Mouse (Mus musculus) telencephalon, adult 2 months (tissue): ENCODE results near the gene Gm36079.
"Not testable (repeated sequence)": the region's sequence is repeated elsewhere in the genome, so short reads cannot be mapped to it uniquely, and the experiment has no call there.

Source experiments
- DNase-seq: peaks from one replicate; pipeline ENCODE4 v3.0.0-alpha.2; 2011; ENCODE audit warnings: low read depth, low spot score

The Gm36079 gene

DNA sequence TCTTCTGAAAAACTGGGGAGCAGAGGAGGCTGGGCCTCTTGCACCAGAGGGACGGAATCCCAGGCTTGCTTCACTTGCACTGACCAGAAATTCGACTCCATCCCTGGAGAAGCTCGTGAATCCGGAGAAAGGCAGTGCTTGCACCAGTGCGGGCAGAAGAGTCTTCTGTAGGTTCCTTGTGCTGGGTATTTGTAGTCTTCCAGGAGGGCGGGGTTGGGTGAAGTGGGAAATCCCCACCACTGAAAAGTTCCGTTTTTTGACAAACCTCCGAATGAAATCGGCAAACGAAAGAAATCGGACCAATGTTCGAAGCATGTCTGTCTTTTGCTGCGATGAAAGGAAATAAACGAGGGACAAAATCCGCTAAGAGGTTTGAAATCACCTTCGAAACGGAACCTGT lies at the start of gene Gm36079:
TSS of gene Gm36079 (minus strand) at position 101 of the 400 bp plus-strand sequence.
- not testable (repeated sequence) for DNase-seq

DNA sequence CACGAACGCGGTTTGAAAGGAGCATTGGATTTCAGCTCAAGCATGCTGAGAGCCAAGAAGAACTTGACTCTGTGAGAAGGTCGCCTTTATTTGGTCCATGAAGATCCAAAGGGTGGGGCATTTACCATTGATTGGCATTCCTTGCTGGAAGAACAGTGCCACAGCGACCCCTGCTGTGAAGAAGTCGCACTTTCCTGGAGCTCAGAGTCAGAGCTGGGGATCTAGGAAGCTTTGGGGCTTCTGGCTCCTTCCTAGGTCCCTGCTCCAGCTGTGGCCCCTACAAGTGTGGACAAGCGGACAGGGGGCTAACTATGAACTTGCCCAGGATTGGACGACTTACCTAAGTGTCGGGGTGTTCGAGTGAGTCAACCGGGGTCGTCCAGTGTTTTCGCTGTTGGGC lies 44.1 kb upstream of the Gm36079 start:
- DNase-seq, result not testable (repeated sequence)

DNA sequence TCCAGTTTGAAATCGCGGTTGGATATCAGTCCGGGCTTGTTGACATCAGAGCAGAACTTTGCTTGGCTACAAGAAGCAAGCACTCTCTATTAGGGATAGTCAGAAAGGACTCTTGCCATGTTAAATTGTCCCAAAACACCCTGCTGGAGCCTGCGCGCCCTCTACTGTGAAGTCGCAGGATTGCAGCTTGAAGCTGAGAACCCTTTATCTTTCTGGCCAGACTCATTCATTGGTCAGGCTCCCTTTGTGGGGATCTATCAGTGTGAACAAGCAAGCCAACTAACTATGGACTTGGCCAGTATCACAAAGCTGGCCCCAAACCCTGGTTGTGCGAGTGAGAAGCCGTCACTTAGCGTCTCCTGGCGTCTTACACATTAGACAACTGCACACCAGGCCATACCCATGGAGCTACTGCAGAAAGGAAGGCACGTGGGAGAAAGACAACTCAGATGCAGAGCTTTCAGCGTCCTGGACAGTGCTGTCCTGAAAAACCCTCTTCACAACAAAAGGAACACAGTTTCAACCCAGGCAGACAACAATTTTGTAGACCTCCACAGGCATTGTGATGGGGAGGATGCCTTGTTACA lies 43.3 kb upstream of the Gm36079 start:
- DNase-seq, result not testable (repeated sequence)

DNA sequence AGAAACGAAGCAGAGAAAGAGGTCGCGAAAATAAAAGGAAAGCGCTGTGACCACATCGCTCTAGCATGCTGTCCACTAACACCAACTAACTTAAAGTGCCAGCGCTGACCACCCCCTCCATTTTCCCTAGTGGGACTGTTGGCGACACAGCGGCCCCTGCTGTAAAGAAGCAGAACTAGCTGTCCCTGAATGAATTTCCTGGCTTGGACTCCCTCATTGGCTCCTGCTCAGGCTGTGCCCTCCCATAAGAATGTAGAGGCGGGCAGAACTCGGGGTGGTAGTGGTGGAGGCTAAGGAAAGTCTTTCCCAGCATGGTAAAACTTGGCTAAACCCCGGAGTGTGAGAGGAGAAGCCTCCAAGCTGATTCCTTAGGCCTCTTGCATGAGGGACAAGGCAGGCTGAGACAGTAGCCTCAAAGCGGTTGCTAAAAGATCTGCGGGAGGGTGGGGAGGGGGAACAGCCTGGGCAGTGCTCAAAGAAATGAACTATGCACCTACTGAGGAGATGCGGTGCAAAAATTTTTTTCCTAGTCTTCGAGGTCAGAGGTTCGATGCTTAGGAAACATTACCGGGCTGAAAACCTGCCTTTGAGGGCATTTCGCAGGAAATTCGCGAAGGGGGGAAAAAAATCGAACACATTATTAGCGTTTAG lies 36.8 kb upstream of the Gm36079 start:
- DNase-seq, result not testable (repeated sequence)

DNA sequence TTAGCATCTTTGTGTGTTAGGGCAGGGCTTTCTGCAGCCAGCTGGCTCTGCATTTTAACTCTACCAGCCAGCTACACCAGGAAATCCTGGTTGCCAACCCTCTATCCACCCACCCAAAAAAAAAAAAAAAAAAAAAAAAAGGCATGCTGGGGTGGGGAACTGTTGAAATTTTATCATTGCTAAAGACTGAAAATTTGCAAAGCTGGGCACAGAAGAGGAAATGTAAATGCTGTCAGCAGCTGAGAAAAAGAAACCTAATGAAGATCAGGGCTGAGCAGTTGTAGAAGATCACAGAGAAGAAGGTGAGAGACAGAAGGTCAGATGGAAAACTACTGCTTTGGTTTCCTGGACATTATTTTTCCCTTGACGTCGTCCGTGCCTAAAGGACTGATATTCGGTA lies 36.1 kb upstream of the Gm36079 start:
- not testable (repeated sequence) for DNase-seq

DNA sequence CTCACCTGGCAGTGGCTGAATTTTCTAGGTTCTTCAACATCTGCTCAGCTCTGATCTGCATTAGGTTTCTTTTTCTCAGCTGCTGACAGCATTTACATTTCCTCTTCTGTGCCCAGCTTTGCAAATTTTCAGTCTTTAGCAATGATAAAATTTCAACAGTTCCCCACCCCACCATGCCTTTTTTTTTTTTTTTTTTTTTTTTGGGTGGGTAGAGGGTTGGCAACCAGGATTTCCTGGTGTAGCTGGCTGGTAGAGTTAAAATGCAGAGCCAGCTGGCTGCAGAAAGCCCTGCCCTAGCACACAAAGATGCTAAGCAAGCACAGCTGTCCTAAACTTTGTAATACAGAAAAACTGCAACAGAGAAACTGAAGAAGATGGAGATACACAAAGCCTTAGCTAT lies 25.3 kb upstream of the Gm36079 start, which contains the start of gene Gm21188:
TSS of gene Gm21188 (minus strand) at position 110 of the 400 bp plus-strand sequence.
- not testable (repeated sequence) for DNase-seq

DNA sequence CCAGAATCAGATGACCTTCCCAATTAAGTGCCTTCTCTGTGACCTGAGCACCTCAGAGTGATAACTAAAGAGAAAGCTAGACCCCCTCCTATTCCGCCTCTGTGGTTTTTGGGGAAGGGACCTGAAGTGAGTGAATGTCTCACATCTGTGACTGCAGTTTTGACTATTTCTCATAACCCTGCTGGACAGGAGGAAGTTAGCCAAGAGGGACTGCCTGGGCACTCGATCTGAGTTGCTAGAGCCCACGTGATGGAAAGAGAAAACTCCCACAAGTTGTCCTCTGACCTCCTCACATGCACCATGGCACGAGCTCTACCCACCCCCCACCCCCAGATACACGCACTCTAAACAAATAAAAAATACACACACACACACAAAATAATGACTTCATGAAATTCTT lies 21.8 kb upstream of the Gm36079 start:
- not testable (repeated sequence) for DNase-seq

DNA sequence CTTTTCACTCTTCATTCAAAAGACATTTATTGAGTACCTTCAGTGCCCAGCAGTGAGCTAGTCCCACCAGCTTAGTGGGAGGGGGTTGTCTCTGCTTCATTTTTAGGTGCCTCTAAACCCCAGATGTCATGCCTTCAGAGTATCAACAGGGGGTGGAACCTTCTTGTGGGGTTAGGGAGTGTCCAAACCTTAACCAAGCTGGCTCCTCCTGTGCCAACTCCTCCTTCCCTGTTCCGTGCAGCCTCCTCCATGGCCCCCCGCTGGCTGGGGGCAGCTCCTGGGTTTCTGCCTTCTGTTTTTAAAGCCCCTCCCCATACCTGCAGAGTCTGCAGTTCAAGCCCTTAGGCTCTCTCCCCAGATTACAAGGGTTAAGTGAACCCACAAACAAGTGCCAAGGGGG lies 21.4 kb upstream of the Gm36079 start:
- not testable (repeated sequence) for DNase-seq

DNA sequence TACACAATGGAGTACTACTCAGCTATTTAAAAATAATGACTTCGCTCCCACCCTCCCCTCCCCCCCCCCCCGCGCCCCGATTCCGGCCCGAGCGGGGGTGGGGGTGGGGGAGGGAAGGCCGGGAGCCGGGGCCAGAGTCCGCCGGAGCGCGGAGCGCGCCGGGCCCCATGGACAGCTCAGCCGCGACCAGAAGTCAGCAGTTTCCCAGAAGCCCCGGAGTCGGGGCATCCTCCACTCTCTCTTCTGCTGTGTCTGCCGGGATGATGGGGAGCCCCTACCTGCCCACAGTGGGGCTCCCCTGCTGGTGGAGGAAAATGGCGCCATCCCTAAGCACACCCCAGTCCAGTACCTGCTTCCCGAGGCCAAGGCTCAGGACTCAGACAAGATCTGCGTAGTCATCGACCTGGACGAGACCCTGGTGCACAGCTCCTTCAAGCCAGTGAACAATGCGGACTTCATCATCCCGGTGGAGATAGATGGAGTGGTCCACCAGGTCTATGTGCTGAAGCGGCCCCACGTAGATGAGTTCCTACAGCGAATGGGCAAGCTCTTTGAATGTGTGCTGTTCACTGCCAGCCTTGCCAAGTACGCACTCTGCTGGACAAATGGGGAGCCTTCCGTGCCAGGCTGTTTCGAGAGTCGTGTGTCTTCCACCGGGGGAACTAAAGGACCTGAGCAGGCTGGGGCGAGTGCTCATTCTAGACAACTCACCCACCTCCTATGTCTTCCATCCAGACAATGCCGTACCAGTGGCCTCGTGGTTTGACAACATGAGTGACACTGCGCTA lies 19.8 kb upstream of the Gm36079 start:
- DNase-seq, result not testable (repeated sequence)

DNA sequence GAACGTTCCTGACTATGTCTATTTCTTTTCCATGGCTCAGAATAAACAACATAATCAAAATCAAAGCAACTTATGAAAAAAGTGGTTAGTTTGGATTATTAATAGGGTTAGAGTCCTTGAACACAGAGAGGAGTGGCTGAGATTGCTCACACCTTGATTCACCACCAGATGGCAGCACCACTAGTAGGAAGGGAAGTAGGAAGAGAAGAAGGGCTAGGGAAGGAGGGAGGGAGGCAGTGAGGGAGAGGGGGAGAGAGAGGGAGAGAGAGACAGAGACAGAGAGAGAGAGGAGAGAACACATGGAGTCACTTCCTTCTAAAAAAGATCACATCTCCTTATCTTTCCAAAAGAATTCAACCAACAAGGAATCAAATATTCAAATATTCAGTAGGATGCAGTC lies 14.3 kb upstream of the Gm36079 start:
- DNase-seq, result not testable (repeated sequence)

DNA sequence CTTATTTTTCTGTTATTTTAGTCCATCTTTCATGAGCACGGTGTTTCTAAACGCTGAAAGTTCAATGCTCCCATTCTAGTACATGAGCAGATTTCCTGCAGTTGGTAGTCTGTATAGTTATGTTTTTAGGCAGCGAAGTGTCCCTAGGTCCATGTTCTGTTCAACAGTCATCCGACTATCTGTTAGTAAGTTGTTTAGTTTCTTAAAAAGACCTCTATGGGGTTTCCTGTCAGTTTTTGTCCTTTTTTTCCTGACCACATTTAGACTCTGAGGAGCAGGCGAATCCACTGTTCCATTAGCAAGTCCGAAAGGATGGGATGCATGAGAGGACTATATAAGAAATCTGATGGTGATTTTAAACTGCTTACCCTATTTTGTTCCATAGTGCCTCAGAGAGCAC lies 11.1 kb upstream of the Gm36079 start:
- DNase-seq, result not testable (repeated sequence)

DNA sequence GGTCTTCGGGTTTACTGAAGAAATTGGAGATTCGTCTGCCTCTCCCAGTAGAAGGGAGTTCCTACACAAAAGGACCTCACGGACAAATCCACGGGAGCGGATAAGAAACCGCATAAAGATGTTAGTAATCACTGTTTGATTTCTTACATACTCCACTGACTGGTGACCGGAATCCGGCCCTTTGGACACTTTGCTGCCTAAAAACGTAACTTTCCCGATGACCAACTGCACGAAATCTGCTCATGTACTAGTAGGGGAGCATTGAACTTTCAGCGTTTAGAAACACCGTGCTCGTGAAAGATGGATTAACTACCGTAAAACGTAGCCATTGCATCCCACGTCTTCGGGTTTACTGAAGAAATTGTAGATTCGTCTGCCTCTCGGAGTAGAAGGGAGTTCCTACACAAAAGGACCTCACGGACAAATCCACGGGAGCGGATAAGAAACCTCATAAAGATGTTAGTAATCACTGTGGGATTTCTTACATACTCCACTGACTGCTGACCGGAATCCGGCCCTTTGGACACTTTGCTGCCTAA lies 9.8 kb upstream of the Gm36079 start:
- DNase-seq, result not testable (repeated sequence)

DNA sequence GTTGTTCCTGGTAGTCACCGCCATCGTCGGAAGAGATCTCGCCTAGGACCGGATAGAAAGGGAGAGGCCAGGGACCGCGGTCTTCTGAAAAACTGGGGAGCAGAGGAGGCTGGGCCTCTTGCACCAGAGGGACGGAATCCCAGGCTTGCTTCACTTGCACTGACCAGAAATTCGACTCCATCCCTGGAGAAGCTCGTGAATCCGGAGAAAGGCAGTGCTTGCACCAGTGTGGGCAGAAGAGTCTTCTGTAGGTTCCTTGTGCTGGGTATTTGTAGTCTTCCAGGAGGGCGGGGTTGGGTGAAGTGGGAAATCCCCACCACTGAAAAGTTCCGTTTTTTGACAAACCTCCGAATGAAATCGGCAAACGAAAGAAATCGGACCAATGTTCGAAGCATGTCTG lies 8.3 kb upstream of the Gm36079 start:
- not testable (repeated sequence) for DNase-seq

DNA sequence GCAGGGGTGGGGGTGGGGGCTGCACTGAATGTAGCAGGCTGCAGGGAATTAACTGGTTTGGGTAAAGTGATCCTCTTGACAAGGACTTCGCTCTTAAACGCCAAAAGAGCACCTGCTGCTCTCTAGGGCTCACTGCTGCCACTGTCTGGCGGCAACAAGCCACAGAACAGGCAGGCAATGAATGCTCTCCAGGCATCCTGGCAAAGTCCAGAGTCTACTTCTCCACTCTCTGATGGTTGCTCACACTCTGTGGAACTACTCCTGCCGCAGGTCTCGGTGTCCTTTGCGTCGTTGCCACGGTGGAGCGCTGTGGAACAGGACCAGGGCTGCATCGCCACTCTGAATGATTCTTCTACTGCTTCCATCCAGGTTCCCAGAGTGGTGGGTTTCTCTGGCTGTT lies 7.8 kb upstream of the Gm36079 start:
- DNase-seq, result not testable (repeated sequence)

DNA sequence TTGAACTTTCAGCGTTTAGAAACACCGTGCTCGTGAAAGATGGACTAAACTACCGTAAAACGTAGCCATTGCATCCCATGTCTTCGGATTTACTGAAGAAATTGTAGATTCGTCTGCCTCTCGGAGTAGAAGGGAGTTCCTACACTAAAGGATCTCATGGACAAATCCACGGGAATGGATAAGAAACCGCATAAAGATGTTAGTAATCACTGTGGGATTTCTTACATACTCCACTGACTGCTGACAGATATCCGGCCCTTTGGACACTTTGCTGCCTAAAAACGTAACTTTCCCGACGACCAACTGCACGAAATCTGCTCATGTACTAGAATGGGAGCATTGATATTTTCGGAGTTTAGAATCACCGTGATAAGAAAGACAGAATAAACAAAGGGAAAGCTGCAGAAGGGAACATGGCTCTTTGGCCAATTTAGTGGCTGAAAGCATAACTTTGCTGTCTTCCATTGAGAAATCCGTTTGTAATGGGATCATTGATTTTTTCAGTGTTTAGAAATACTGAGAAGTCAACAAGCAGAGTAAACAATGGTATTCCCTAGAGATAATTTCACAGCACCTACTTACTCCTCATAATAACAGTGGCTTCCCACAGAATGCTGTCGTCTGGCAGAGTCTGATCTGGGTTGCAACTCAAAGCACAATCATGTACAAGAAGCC lies 6.8 kb upstream of the Gm36079 start:
- DNase-seq, result not testable (repeated sequence)

DNA sequence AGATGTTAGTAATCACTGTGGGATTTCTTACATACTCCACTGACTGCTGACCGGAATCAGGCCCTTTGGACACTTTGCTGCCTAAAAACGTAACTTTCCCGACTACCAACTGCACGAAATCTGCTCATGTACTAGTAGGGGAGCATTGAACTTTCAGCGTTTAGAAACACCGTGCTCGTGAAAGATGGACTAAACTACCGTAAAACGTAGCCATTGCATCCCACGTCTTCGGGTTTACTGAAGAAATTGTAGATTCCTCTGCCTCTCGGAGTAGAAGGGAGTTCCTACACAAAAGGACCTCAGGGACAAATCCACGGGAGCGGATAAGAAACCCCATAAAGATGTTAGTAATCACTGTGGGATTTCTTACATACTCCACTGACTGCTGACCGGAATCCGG lies 4.9 kb upstream of the Gm36079 start:
- DNase-seq, result not testable (repeated sequence)

DNA sequence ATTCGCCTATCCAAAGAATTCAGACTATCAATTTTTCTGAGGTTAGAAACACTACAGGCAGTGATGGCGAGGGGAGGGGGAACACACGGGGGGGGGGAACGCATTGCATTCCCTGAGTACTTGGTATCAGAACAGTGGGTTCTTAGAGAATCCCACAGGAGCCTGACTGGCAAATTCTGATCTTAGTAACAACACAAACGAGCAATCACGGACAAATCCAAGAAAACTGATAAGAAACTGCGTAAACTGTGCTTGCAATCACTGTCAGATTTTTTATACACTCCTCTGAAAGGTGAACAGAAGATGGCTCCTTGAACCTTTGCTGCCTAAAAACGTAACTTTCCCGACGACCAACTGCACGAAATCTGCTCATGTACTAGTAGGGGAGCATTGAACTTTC lies 557 bp upstream of the Gm36079 start:
- not testable (repeated sequence) for DNase-seq

DNA sequence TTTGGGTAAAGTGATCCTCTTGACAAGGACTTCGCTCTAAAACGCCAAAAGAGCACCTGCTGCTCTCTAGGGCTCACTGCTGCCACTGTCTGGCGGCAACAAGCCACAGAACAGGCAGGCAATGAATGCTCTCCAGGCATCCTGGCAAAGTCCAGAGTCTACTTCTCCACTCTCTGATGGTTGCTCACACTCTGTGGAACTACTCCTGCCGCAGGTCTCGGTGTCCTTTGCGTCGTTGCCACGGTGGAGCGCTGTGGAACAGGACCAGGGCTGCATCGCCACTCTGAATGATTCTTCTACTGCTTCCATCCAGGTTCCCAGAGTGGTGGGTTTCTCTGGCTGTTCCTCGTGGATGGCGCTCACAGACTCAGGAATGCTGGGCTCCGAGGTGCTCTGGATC lies 438 bp downstream of the Gm36079 start:
- DNase-seq, result not testable (repeated sequence)

DNA sequence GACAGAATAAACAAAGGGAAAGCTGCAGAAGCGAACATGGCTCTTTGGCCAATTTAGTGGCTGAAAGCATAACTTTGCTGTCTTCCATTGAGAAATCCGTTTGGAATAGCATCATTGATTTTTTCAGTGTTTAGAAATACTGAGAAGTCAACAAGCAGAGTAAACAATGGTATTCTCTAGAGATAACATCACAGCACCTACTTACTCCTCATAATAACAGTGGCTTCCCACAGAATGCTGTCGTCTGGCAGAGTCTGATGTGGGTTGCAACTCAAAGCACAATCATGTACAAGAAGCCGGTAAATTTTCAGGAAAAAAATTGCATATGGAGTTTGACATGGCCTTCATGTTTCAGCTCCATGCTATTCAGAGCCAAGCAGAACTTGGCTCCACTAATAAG lies 1.2 kb downstream of the Gm36079 start:
- DNase-seq, result not testable (repeated sequence)

DNA sequence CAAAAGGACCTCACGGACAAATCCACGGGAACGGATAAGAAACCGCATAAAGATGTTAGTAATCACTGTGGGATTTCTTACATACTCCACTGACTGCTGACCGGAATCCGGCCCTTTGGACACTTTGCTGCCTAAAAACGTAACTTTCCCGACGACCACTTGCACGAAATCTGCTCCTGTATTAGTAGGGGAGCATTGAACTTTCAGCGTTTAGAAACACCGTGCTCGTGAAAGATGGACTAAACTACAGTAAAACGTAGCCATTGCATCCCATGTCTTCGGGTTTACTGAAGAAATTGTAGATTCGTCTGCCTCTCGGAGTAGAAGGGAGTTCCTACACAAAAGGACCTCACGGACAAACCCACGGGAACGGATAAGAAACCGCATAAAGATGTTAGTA lies 1.8 kb downstream of the Gm36079 start:
- not testable (repeated sequence) for DNase-seq

DNA sequence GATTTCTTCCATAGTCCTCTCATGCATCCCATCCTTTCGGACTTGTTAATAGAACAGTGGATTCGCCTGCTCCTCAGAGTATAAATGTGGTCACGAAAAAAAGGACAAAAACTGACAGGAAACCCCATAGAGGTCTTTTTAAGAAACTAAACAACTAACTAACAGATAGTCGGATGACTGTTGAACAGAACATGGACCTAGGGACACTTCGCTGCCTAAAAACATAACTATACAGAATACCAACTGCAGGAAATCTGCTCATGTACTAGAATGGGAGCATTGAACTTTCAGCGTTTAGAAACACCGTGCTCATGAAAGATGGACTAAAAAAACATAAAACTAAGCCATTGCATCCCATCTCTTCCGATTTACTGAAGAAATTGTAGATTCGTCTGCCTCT lies 2.2 kb downstream of the Gm36079 start:
- DNase-seq, result not testable (repeated sequence)

DNA sequence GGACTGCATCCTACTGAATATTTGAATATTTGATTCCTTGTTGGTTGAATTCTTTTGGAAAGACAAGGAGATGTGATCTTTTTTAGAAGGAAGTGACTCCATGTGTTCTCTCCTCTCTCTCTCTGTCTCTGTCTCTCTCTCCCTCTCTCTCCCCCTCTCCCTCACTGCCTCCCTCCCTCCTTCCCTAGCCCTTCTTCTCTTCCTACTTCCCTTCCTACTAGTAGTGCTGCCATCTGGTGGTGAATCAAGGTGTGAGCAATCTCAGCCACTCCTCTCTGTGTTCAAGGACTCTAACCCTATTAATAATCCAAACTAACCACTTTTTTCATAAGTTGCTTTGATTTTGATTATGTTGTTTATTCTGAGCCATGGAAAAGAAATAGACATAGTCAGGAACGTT lies 5.3 kb downstream of the Gm36079 start:
- not testable (repeated sequence) for DNase-seq
